Mouse (Mus musculus) adrenal gland, postnatal 25 days (tissue): ENCODE measurements around the gene Tspan32. TPM values are rescaled to one million over a fixed set of nuclear protein-coding genes. Genes with fewer than 3 reads are reported as not detected.

Experiments
- DNase-seq: peaks from one replicate; pipeline ENCODE4 v3.0.0; 2021; ENCODE audit warnings: mixed read lengths
- total RNA-seq: library from RNA; stranded (reverse); gene quantifications from 2 replicates; pipeline ENCODE4 v1.2.3, GENCODE M21; 2021

Tspan32 gene
- total RNA-seq, 1 experiment from 2014 or later: 0.21 TPM

DNA sequence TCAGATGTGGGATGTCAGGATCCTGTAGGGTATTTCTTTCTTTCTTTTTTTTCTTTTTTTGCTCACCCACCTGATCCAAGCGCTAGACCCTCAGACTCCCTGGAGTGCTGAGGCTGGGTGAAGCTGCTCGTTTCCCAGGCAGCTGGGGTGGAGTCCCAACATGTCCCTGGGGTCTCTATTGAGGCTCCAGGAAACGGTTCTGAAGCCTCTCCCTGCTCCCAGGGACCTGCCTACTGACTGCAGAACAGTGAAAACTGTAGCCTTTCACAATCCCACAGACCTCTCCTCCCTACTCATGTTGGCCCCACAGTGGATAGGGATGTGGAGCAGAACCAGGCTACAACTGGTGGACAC, 49.7 kb downstream of the Tspan32 start:
- DNase-seq: no peak

GRCm38 (mm10) chr7:143055001-143055400, 50.2 kb downstream of the Tspan32 start:
- no peak for DNase-seq

GRCm38 (mm10) chr7:143055499-143056186, 50.8 kb downstream of the Tspan32 start:
- DNase-seq: no peak

GRCm38 (mm10) chr7:143057023-143057422, 52.2 kb downstream of the Tspan32 start:
- DNase-seq: no peak

DNA sequence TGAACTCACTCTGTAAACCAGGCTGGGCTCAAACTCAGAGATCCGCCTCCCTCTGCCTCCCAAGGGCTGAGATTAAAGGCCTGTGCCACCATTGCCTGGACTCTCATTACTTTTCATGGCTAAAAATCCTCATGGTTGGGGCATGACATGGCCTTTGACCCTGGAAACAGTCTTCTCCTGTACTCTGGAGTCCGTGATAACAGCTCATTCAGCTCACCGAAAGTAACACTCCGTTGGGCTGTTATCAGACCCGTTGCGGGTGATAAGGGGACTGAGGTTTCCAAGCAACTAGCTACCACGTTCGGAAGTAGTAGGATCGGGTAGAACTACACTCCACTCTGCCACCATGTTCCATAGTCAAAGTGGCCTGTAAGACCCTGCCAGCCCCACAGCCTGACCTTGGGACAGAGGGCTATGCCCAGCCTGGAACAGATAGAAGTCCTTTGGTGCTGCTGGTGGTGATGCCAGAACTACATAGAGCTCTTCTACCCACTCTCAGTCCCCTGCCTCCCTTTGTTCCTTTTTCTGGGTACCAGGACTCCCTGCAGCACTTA, 52.9 kb downstream of the Tspan32 start:
- DNase-seq: no peak

GRCm38 (mm10) chr7:143058221-143058697, 53.4 kb downstream of the Tspan32 start:
- no peak for DNase-seq

- DNase-seq: no peak
Observed at GRCm38 (mm10) chr7:143059202-143059870, 54.5 kb downstream of the Tspan32 start.

DNA sequence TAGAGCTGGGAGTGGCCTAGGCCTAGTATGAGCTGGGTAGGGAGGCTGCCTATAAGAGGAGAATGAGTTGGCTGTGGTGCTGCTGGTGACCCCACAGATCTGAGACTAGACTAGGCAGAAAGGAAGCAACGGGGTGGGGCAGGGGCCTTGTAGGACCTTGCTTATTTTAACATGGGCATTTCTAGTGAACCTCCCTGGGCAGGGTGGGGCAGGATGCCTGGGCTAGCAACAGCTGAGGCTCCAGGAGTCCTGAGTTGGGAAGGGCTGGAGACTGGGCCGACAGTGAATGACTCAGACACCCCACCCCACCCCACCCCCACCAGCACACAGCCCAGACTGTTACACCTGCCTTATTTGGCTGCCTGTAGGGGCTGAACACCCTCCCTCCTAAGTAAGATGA, 57.9 kb downstream of the Tspan32 start:
- no peak for DNase-seq

DNA sequence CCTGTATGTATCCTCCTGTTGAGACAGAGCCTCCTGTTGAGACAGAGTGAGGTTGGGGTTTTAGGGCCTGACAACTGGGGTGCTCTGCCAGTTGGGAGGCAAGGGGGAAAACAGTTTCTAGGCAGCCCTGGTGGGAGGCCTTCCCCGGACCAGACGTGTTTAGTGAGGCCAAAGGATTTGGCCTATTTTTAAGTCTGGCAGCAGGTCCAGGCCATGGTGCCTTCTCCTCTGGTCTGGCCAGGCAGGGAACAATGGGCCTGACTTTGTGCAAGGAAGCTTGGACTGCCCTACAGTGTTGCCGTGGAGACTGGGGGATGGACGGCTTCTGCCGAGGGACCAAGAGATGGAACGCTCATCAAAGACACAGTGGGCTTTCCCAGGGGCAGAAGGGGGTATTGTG, 59.4 kb downstream of the Tspan32 start:
- DNase-seq: no peak

GRCm38 (mm10) chr7:143065692-143066091, 60.8 kb downstream of the Tspan32 start:
- no peak for DNase-seq

DNA sequence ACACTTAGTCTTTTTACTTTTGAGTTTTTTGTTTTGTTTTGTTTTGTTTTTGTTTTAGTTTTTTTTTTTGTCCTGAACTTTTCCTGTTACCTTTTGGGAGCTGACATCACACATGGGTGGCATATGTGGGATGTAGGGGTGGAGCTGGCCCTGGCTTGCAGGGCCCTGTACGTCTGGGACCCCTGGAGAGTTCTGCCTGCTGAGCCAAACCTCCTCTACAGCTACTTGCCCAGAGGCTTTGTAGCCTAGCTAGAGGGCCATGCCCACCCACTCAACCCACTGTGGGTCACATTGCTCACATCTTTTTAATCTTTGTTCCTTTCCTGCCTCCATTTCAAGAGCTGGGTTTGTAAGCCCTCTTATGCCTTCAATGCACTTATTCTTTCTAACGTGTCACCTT, 62.6 kb downstream of the Tspan32 start:
- no peak for DNase-seq

- DNase-seq: no peak
Observed at GRCm38 (mm10) chr7:143067897-143068296, 63.1 kb downstream of the Tspan32 start.

- peak; percentile 58 for DNase-seq
Observed at GRCm38 (mm10) chr7:143068316-143068881, 63.6 kb downstream of the Tspan32 start.

GRCm38 (mm10) chr7:143068882-143069591, 64.2 kb downstream of the Tspan32 start, which contains the start of gene Tssc4:
Tssc4 (plus strand) TSS chr7:143069249.
- DNase-seq: peak; percentile 92

Other genes starting within 250 kb of the Tspan32 start
- gene Th, start 73.9 kb upstream of the Tspan32 start, total RNA-seq: 517 and 537 TPM in 2 replicates
- gene Ascl2, start 35.8 kb upstream of the Tspan32 start, total RNA-seq: 0.33 and 0.95 TPM in 2 replicates
- 757 and 789 TPM in 2 replicates for gene Cd81, start 47.7 kb downstream of the Tspan32 start, total RNA-seq
- 32.2 and 32.7 TPM in 2 replicates for gene Tssc4, start 64.2 kb downstream of the Tspan32 start, total RNA-seq
- 0.24 TPM in 1 of 2 replicates, not detected in the other for gene Trpm5, start 89.6 kb downstream of the Tspan32 start, total RNA-seq
- gene Kcnq1, start 101.3 kb downstream of the Tspan32 start, total RNA-seq: 3.5 and 3.6 TPM in 2 replicates